Mouse (Mus musculus) midbrain, embryonic 16.5 days (tissue): ENCODE data around the gene Mlph. TPM values are rescaled to one million over a fixed set of nuclear protein-coding genes. Genes with fewer than 3 reads are reported as not detected.

Experiments
- ATAC-seq: fragments of 200-750 bp; cut with Nextera tagmentation; 2 replicates; pipeline ENCODE4 v1.8.0; 2017; ENCODE audit warnings: moderate TSS enrichment
- H3K27ac ChIP-seq: fragments of 300-500 bp; sonication (generic); 2 replicates; pipeline ENCODE4 v1.5.1; 2014; ENCODE audit warnings: mild to moderate bottlenecking, low read length, mixed read lengths
- H3K27me3 ChIP-seq: fragments of 300-500 bp; sonication (generic); 2 replicates; pipeline ENCODE4 v1.6.1; 2014; ENCODE audit warnings: low read depth, low read length, mixed read lengths; ENCODE audit not compliant: control insufficient read depth, insufficient read depth
- H3K36me3 ChIP-seq: fragments of 300-500 bp; sonication (generic); 2 replicates; pipeline ENCODE4 v1.6.1; 2014; ENCODE audit warnings: mild to moderate bottlenecking, low read length, moderate library complexity, mixed read lengths; ENCODE audit not compliant: control insufficient read depth, insufficient read depth
- H3K4me1 ChIP-seq: fragments of 300-500 bp; sonication (generic); 2 replicates; pipeline ENCODE4 v1.6.1; 2014; ENCODE audit warnings: mild to moderate bottlenecking, low read length, mixed read lengths; ENCODE audit not compliant: control insufficient read depth, insufficient read depth
- H3K4me2 ChIP-seq: fragments of 300-500 bp; sonication (generic); 2 replicates; pipeline ENCODE4 v1.6.1; 2014; ENCODE audit warnings: mild to moderate bottlenecking, low read length, mixed read lengths
- H3K4me3 ChIP-seq: fragments of 300-500 bp; sonication (generic); 2 replicates; pipeline ENCODE4 v1.5.1; 2014; ENCODE audit warnings: low read depth, mild to moderate bottlenecking, low read length, moderate library complexity, mixed read lengths
- H3K9ac ChIP-seq: fragments of 300-500 bp; sonication (generic); 2 replicates; pipeline ENCODE4 v1.6.1; 2014; ENCODE audit warnings: low read depth, low read length, mixed read lengths
- H3K9me3 ChIP-seq: fragments of 300-500 bp; sonication (generic); replicated peaks from 2 replicates; pipeline ENCODE4 v1.6.1; 2014; ENCODE audit warnings: mild to moderate bottlenecking, low read length, mixed read lengths; ENCODE audit not compliant: control insufficient read depth, poor library complexity, severe bottlenecking
- WGBS: fragments of 180-500 bp; shearing (Covaris S2); extraction: QIAGEN DNeasy Blood & Tissue Kit; methylation state at CpG from one replicate; pipeline ENCODE4 v1.1.7; 2014; 5-methylcytosine and 5-hydroxymethylcytosine counted together
- polyA plus RNA-seq: library from polyadenylated mRNA; unstranded; fragments of >200 nt; fragmentation: Nextera tagmentation; extraction: Ambion mirVana; gene quantifications from 2 replicates; pipeline ENCODE4 v1.2.1, GENCODE M21; 2015

The Mlph gene
- polyA plus RNA-seq, 1 experiment from 2014 or later = 0.29 TPM

DNA sequence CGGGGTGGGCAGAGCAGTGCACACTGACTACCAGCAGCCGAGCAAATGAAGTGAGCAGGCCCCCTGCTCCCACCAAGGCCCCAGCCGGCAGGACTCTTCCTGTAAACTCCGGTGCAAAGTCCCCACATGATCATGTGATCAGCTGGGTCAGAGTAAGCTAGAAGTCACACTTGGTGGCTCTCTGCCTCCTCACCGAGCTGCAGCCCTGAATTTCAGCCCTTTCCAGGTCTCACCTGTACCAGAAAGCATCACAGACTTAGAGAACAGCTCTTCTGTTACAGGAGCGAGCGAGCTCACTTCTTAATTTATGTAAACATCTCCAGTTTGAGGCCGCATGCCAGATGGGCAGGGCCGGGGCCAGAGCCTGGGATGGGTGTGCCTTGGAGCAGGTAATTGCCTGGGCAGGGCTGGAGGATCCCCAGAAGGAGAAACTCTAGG lies 54.5 kb downstream of the Mlph start, which contains the start of gene Rab17:
Rab17 (minus strand) TSS at position 315 of the 438 bp plus-strand sequence.
- Histone ChIP-seq H3K36me3 (no peaks in the 10 kb centered on the region), H3K4me3 (no peak within 1 kb of the TSS), H3K4me1 (peaks cover 7% of the 10 kb centered on the region; the same call in 1 of the 2 replicates), H3K4me2 (no peak within 1 kb of the TSS), H3K27ac (no peak within 1 kb of the TSS), H3K9ac (no peak within 1 kb of the TSS), H3K9me3 (no peaks in the 10 kb centered on the region), H3K27me3 (no peaks in the 10 kb centered on the region)
- 44% methylated on average over 9 of the region's 9 CpGs for WGBS
- no peak for ATAC-seq

DNA sequence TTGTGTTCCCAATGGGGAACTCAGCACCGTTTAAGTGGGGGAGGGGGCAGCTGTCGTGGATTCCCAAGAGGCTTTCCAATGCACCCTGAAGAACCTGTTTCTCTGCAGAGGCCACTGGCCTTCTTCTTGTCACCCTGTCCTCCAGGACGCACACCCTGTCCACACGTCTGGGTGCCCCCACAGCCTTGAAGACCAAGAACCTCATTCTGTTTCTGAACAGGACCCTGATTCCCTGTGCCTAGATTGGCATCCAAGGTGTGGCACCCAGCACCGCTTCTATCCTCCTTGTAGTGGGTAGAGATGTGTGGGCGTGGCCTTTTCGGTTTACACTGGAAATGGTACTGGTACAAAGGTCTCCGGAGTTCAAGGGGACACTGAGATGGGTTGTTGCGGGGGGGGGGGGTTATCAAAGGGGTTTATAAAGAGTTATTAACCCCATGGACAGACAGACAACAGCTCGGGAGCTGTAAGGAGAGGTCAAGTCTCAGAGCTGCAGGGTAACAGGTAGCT lies 55.1 kb downstream of the Mlph start:
- H3K36me3 ChIP-seq = no peaks in the 10 kb centered on the region
- no peak overlapping the region for H3K27ac ChIP-seq
- 79% methylated on average over 10 of the region's 10 CpGs for WGBS
- H3K4me2 ChIP-seq = no peak overlapping the region
- no peaks in the 10 kb centered on the region for H3K9me3 ChIP-seq
- peaks cover 12% of the 10 kb centered on the region for H3K4me1 ChIP-seq
- no peaks in the 10 kb centered on the region for H3K27me3 ChIP-seq
- no peak overlapping the region for H3K9ac ChIP-seq
- ATAC-seq = no peak
- H3K4me3 ChIP-seq = no peak overlapping the region

DNA sequence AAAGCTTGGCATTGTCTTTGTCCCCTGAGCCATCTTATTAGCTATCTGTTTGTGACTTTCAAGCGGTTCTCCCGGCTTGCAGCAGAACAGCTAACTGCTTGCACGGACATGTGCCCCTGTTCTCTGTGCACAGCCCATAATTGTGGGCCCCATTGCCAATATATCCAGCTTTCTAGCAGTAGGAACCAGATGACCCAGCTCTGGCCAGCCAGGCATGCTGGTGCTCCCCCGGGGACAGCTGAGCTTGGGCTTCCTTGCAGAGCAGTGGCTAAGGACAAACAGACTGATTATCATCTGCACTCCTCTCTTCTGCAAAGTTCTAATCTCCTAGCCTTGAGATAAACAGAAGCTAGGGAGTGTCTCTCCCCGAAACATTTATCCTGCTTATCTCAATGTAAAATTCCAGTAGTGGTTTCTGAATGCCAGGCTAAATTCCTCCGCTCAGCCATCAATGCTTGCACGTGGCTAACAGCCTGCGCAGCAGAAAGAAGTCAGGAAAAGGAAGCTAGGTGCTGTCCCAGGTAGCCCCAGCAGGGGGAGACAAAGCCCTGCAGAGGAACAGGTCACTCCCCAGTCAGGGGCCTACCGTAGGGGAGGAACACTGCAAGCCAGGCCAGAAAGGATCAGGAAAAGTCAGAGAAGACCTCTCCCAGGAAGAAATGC lies 58.2 kb downstream of the Mlph start:
- no peaks in the 10 kb centered on the region for H3K27me3 ChIP-seq
- H3K27ac ChIP-seq = no peak overlapping the region
- no peaks in the 10 kb centered on the region for H3K9me3 ChIP-seq
- 18% methylated on average over 9 of the region's 9 CpGs for WGBS
- H3K9ac ChIP-seq = no peak overlapping the region
- H3K4me2 ChIP-seq = no peak overlapping the region; the same call in 1 of the 2 replicates
- peak; percentile 72 for ATAC-seq
- H3K36me3 ChIP-seq = no peaks in the 10 kb centered on the region
- no peak overlapping the region for H3K4me3 ChIP-seq
- H3K4me1 ChIP-seq = peaks cover 24% of the 10 kb centered on the region

DNA sequence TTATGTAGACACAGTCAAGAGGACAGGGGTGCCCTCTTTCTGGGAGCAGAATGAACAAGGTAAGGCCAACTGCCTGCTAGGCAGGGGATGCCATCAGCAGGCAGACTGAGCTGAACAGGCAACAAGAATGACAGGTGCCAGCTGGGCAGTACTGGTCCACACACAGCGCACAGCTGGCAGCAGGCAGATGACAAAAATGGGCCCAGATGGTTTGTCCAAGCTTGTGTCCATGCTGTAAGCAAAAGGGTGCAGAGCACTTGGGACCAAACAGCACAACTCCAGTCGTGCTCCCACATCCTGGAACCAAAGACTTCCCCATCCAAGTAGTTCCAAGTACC lies 58.7 kb downstream of the Mlph start:
- H3K27ac ChIP-seq = no peak overlapping the region
- peak; percentile 34 for ATAC-seq
- H3K4me2 ChIP-seq = no peak overlapping the region
- H3K4me3 ChIP-seq = no peak overlapping the region
- peaks cover 24% of the 10 kb centered on the region for H3K4me1 ChIP-seq
- no peaks in the 10 kb centered on the region for H3K36me3 ChIP-seq
- H3K27me3 ChIP-seq = no peaks in the 10 kb centered on the region
- 82% methylated on average over 2 of the region's 2 CpGs for WGBS
- H3K9me3 ChIP-seq = no peaks in the 10 kb centered on the region
- no peak overlapping the region for H3K9ac ChIP-seq

DNA sequence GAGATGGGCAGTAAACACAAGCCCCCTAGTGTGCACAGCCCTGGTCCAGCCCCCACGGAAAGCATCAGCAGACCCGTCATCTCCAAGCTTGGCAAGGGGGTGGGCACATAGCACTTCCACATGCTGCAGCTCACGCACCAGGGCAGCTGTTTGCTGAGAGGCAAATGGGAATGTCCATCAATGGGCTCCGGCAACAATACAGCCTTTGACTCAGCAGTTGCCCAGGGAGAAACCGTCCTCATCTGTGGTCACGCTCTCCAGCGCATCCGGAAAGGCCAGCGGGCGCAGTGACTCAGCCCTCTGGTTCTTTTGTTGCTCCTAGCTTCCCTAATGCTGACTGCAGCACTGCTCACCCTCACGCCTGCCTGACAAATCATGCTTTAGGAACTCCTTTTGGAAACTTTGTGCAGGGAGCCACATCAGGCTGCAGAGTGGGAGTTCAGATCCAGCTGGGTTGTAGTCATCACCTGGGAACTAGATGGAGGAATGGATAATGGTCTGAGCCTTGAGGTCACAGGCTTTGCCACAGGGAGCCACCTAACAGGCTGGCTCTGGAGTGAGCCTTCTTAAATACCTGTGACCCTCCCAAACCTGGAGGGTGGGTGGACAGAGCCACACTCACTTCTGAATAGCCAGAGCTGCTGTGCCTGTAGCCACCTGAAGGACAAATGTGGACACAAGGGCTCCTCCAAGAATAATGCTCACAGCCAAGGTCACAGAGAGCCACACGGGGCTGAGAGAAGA lies 60.2 kb downstream of the Mlph start:
- ATAC-seq = peak; percentile 66
- Histone ChIP-seq H3K27ac (peak overlapping the region; percentile 0; the same call in 1 of the 2 replicates), H3K4me2 (peak overlapping the region; percentile 41), H3K4me1 (peaks cover 24% of the 10 kb centered on the region), H3K9me3 (no peaks in the 10 kb centered on the region), H3K36me3 (no peaks in the 10 kb centered on the region), H3K9ac (peak overlapping the region; percentile 45; the same call in 1 of the 2 replicates), H3K27me3 (no peaks in the 10 kb centered on the region), H3K4me3 (no peak overlapping the region)
- 4% methylated on average over 12 of the region's 12 CpGs for WGBS

DNA sequence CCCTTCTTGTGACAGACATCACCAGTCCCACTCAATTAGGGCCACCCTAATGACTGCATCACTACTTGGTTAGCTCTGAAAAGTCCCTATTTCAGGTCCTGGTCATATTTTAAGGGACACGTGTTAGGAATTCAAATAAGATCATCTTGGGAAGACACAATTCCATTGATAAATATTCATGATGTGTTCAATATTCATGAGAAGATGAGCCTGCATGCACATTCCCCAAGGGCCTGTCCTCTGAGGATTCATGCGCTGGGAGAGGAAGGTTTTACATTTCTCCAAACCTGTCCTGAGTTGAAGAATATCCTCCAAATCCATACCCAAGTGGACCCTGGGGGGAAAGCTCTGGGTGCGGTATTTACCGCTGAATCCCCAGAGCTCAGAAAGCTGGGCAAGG lies 61.1 kb downstream of the Mlph start:
- ATAC-seq = no peak; the same call in 1 of the 2 replicates
- no peaks in the 10 kb centered on the region for H3K27me3 ChIP-seq
- peaks cover 24% of the 10 kb centered on the region for H3K4me1 ChIP-seq
- no peak overlapping the region for H3K27ac ChIP-seq
- no peak overlapping the region for H3K4me2 ChIP-seq
- no peaks in the 10 kb centered on the region for H3K9me3 ChIP-seq
- WGBS = 41% methylated on average over 4 of the region's 4 CpGs
- H3K9ac ChIP-seq = no peak overlapping the region
- H3K36me3 ChIP-seq = no peaks in the 10 kb centered on the region
- no peak overlapping the region for H3K4me3 ChIP-seq

DNA sequence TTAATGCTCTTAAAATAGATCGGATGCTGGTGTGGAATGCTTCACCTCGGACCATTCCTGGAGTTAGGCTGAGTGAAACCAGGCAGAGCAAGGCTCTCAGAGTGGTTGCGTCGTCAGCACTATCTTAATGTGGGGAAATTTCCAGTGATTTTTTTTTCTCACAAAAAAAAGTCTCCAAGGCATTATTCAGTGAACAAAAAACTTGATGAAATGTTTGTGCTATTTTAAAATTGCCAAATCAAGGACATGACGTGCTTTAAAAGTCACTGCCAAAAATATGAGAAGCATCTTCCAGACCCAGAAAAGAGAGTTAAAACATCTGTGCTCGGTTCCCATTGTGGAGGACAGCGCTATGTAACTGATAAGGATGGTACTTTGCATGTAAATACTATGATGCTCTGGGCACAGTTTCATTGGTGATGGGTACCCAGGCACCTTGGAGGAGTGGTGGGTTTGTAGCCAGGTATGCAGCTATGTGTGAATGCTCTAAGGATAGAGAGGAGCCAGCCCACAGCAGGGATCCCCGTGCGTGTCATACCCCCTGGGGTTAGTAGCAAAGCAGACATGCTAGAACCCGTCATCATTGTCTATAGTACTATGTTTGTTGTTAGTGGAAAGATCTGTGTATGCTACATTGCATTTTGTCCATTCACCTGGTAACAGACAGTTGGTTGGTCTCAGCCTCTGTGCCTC lies 65.9 kb downstream of the Mlph start:
- Histone ChIP-seq H3K4me1 (peaks cover 3% of the 10 kb centered on the region; the same call in 1 of the 2 replicates), H3K27me3 (no peaks in the 10 kb centered on the region), H3K4me3 (no peak overlapping the region), H3K4me2 (no peak overlapping the region), H3K27ac (no peak overlapping the region), H3K9me3 (no peaks in the 10 kb centered on the region), H3K36me3 (no peaks in the 10 kb centered on the region), H3K9ac (no peak overlapping the region)
- no peak for ATAC-seq
- 80% methylated on average over 10 of the region's 10 CpGs for WGBS

DNA sequence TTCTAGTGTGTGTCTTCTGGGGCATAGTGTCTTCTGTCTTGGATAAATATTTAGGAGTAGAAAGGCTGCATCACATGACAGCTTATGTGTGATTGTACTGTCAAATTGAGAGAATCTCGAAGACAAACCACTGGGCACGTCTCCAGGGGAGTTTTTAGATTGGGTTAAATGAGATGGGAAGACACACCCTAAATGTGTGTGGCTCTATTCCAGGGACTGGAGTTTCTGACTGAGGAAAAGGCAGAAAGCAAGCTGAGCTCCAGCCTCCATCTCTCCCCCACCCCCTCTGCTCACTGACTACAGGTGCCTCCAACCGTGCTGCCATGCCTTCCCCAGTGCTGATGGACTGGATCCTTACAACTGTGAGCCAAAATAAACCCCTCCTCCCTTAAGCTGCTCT lies 66.5 kb downstream of the Mlph start:
- 87% methylated on average over 3 of the region's 3 CpGs for WGBS
- no peaks in the 10 kb centered on the region for H3K27me3 ChIP-seq
- no peak overlapping the region for H3K27ac ChIP-seq
- no peak overlapping the region for H3K9ac ChIP-seq
- no peak for ATAC-seq
- H3K4me1 ChIP-seq = no peaks in the 10 kb centered on the region
- no peaks in the 10 kb centered on the region for H3K9me3 ChIP-seq
- no peak overlapping the region for H3K4me2 ChIP-seq
- H3K36me3 ChIP-seq = no peaks in the 10 kb centered on the region
- H3K4me3 ChIP-seq = no peak overlapping the region
